Mouse (Mus musculus) heart, adult 2 months (tissue): Measurements from ENCODE around the gene Aqp3.

ENCODE experiments used
- EP300 ChIP-seq: fragments of 200-500 bp; IDR thresholded peaks from 2 replicates; pipeline ENCODE4 v1.6.1; 2011; ENCODE audit warnings: low read depth, low read length, control low read depth; ENCODE audit not compliant: insufficient read depth
- POLR2A ChIP-seq: fragments of 200-500 bp; IDR thresholded peaks from 2 replicates; pipeline ENCODE4 v1.6.1; 2011; ENCODE audit warnings: mild to moderate bottlenecking, low read depth, low read length, control low read depth; ENCODE audit not compliant: insufficient read depth

- TF ChIP-seq POLR2A (no peak), EP300 (no peak)
Observed at GRCm38 (mm10) chr4:41089705-41090104, 8.3 kb downstream of the Aqp3 start.
